Mouse (Mus musculus) kidney, postnatal 0 days (tissue): ENCODE data around the gene Bicra. TPM values are rescaled to one million over a fixed set of nuclear protein-coding genes. Genes with fewer than 3 reads are reported as not detected.

Experiments used
- ATAC-seq: fragments of 200-750 bp; cut with Nextera tagmentation; replicated peaks from 2 replicates; pipeline ENCODE4 v1.8.0; 2017; ENCODE audit warnings: low read depth, moderate number of reproducible peaks, moderate TSS enrichment, moderate library complexity; ENCODE audit not compliant: low FRiP score
- DNase-seq: peaks from one replicate; pipeline ENCODE4 v3.0.0-alpha.2; 2016; ENCODE audit warnings: low spot score
- H3K27ac ChIP-seq: fragments of 300-500 bp; sonication (generic); 2 replicates; pipeline ENCODE4 v1.5.1; 2014; ENCODE audit warnings: mild to moderate bottlenecking
- H3K27me3 ChIP-seq: fragments of 300-500 bp; sonication (generic); 2 replicates; pipeline ENCODE4 v1.6.1; 2014; ENCODE audit warnings: low read length, mixed read lengths; ENCODE audit not compliant: insufficient read depth
- H3K36me3 ChIP-seq: fragments of 300-500 bp; sonication (generic); 2 replicates; pipeline ENCODE4 v1.6.1; 2014; ENCODE audit warnings: low read length, mixed read lengths; ENCODE audit not compliant: insufficient read depth
- H3K4me1 ChIP-seq: fragments of 300-500 bp; sonication (generic); replicated peaks from 2 replicates; pipeline ENCODE4 v1.6.1; 2014; ENCODE audit warnings: antibody characterized with exemption, low read length, mixed read lengths; ENCODE audit not compliant: insufficient read depth
- H3K4me2 ChIP-seq: fragments of 300-500 bp; sonication (generic); 2 replicates; pipeline ENCODE4 v1.6.1; 2014; ENCODE audit warnings: mild to moderate bottlenecking, low read length, moderate library complexity, mixed read lengths
- H3K4me3 ChIP-seq: fragments of 300-500 bp; sonication (generic); replicated peaks from 2 replicates; pipeline ENCODE4 v1.5.1; 2014; ENCODE audit warnings: low read depth, low read length
- H3K9ac ChIP-seq: fragments of 300-500 bp; sonication (generic); 2 replicates; pipeline ENCODE4 v1.6.1; 2014; ENCODE audit warnings: low read depth, low read length
- H3K9me3 ChIP-seq: fragments of 300-500 bp; sonication (generic); replicated peaks from 2 replicates; pipeline ENCODE4 v1.6.1; 2016; ENCODE audit warnings: low read length, inconsistent platforms, mixed read lengths
- CTCF ChIP-seq: IDR thresholded peaks from 2 replicates; pipeline ENCODE4 v1.5.1; 2016; ENCODE audit warnings: antibody characterized with exemption, low read depth, mild to moderate bottlenecking, moderate library complexity
- WGBS: fragments of 180-500 bp; shearing (Covaris S2); extraction: QIAGEN DNeasy Blood & Tissue Kit; methylation state at CpG from one replicate; pipeline ENCODE4 v1.1.7; 2014; 5-methylcytosine and 5-hydroxymethylcytosine counted together
- polyA plus RNA-seq: library from polyadenylated mRNA; unstranded; fragments of >200 nt; fragmentation: Nextera tagmentation; extraction: Ambion mirVana; gene quantifications from 2 replicates; pipeline ENCODE4 v1.2.1, GENCODE M21; 2015

Gene Bicra
- polyA plus RNA-seq, 1 experiment from 2014 or later: 3.3 TPM

GRCm38 (mm10) chr7:15969674-15970073 is 78.0 kb downstream of the Bicra start:
- Histone ChIP-seq H3K4me1 (no peaks in the 10 kb centered on the region), H3K36me3 (peaks cover 30% of the 10 kb centered on the region), H3K9ac (no peak overlapping the region), H3K27me3 (no peaks in the 10 kb centered on the region), H3K27ac (no peak overlapping the region), H3K4me2 (no peak overlapping the region), H3K4me3 (no peak overlapping the region), H3K9me3 (no peaks in the 10 kb centered on the region)
- peak; percentile 51 for TF ChIP-seq CTCF
- 87% methylated on average over 3 of the region's 3 CpGs for WGBS
- no peak for ATAC-seq
- no peak for DNase-seq

DNA sequence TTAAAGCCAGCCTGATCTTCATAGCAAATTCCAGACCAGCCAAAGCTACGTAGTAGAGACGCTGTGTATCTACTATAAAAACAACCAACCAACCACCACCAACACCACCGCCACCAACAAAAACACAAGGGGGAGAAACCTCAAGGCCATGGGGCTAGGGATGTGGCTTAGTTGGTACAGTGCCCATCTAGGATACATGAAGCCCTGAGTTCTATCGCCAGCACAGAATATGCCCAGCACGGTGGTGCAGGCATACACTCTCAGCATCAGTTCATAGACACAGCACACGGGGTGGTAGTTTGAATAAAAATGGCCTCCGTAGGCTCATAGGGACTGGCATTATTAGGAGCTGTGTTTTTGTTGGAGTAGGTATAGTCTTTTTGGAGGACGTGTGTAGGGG is 79.4 kb downstream of the Bicra start:
- ATAC-seq (no peak), DNase-seq (no peak)
- H3K4me2 ChIP-seq: no peak overlapping the region
- H3K9ac ChIP-seq: no peak overlapping the region
- no peaks in the 10 kb centered on the region for H3K4me1 ChIP-seq
- peaks cover 20% of the 10 kb centered on the region for H3K36me3 ChIP-seq
- no peak for TF ChIP-seq CTCF
- WGBS: 84% methylated on average over 8 of the region's 8 CpGs
- no peaks in the 10 kb centered on the region for H3K9me3 ChIP-seq
- no peaks in the 10 kb centered on the region for H3K27me3 ChIP-seq
- H3K27ac ChIP-seq: no peak overlapping the region
- no peak overlapping the region for H3K4me3 ChIP-seq

- TF ChIP-seq CTCF: peak; percentile 93
- H3K9me3 ChIP-seq: no peaks in the 10 kb centered on the region
- no peaks in the 10 kb centered on the region for H3K4me1 ChIP-seq
- 1% methylated on average over 19 of the region's 22 CpGs for WGBS
- peak within 1 kb of the TSS; percentile 46 for H3K9ac ChIP-seq
- peak within 1 kb of the TSS; percentile 47 for H3K4me3 ChIP-seq
- ATAC-seq: peak; percentile 79
- peaks cover 11% of the 10 kb centered on the region for H3K36me3 ChIP-seq
- peak within 1 kb of the TSS; percentile 62 for H3K4me2 ChIP-seq
- H3K27me3 ChIP-seq: no peaks in the 10 kb centered on the region
- DNase-seq: peak; percentile 88
- no peak within 1 kb of the TSS for H3K27ac ChIP-seq
Measured at GRCm38 (mm10) chr7:15967312-15967711, 80.4 kb downstream of the Bicra start, which contains the start of gene Ehd2. TSS of gene Ehd2 (minus strand) at chr7:15967567.

DNA sequence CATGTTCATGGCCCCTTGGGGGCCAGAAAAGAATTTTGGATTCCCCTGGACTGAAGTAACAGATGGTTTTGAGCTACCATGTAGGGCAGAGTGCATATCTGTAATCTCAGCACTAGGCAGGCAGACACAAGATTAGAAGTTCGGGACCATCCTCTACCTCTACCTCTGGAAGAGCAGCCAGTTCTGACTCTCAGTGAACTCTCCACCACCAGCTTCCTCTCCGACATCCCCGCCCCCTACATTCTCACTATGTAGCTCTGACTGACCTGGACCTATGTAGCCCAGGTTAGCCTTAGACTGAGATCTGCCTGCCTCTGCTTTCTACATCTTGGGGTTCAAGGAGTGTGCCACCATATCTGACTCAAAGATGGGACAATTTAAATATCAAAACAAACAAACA is 81.2 kb downstream of the Bicra start:
- Histone ChIP-seq H3K27ac (no peak overlapping the region), H3K4me1 (no peaks in the 10 kb centered on the region; the same call in 1 of the 2 replicates), H3K4me3 (peak overlapping the region; percentile 47), H3K9me3 (no peaks in the 10 kb centered on the region), H3K9ac (peak overlapping the region; percentile 46; the same call in 1 of the 2 replicates), H3K4me2 (peak overlapping the region; percentile 62), H3K27me3 (no peaks in the 10 kb centered on the region), H3K36me3 (peaks cover 3% of the 10 kb centered on the region; the same call in 1 of the 2 replicates)
- DNase-seq: no peak
- TF ChIP-seq CTCF: no peak
- WGBS: 71% methylated on average over 3 of the region's 3 CpGs
- no peak for ATAC-seq

- Histone ChIP-seq H3K4me2 (peak overlapping the region; percentile 11; the same call in 1 of the 2 replicates), H3K4me3 (no peak overlapping the region), H3K36me3 (no peaks in the 10 kb centered on the region), H3K9me3 (no peaks in the 10 kb centered on the region), H3K27ac (no peak overlapping the region), H3K4me1 (no peaks in the 10 kb centered on the region; the same call in 1 of the 2 replicates), H3K9ac (no peak overlapping the region), H3K27me3 (no peaks in the 10 kb centered on the region)
- TF ChIP-seq CTCF: no peak
- ATAC-seq (no peak), DNase-seq (no peak)
- WGBS: 76% methylated on average over 31 of the region's 32 CpGs
Measured at GRCm38 (mm10) chr7:15963798-15964652, 83.7 kb downstream of the Bicra start.

DNA sequence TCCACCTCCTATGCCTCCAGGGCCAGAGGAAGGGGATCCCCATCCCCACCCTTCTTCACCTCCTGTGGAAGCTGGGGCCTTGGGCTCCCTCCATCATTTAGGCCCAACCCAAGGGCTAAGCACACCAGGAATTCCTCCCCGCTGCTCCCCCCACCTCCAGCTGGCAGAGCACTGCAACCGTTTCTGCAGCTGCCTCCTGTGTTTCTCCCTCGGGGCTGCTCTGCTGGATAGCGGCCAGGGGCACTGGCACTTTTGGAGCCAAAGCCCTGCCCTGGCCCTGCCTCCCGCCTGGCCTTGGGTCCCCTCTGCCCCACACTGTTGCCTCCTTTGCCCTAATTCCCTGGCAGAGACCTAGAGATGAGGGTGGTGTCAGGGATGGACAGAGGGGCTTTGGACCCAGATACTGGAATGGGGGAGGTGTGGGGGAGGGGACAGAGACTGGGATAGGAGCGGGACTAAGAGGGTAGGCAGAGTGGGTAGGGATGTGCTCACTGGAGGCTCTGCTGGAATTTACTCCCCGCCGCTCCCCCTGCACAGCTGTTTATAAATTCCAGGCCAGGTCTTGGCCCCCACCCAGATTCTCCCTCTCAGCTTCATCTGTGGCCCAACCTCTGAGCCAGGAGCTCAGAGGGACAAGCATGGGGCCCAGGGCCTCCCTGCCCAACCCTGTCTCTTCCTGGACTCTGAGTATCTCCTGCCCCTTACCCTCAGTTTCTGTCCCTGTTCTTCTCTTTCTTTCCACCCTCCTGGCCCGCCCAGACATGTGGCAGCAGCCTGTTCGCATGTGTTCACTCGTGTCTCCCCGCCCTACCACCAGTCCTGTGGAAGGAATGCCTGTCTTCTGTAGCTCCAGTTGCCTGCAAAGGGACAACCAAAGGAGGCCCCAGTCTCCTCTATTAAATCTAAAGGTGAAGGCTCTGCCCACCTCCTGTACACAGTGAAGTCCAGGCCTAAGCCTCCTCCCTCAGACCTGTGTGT is 85.1 kb downstream of the Bicra start:
- no peaks in the 10 kb centered on the region for H3K9me3 ChIP-seq
- no peaks in the 10 kb centered on the region for H3K36me3 ChIP-seq
- H3K4me2 ChIP-seq: peak overlapping the region; percentile 19
- H3K9ac ChIP-seq: no peak overlapping the region; the same call in 1 of the 2 replicates
- H3K27me3 ChIP-seq: no peaks in the 10 kb centered on the region
- H3K4me3 ChIP-seq: no peak overlapping the region
- H3K27ac ChIP-seq: peak overlapping the region; percentile 74
- H3K4me1 ChIP-seq: no peaks in the 10 kb centered on the region; the same call in 1 of the 2 replicates
- no peak for TF ChIP-seq CTCF
- WGBS: 31% methylated on average over 12 of the region's 12 CpGs
- DNase-seq (peak; percentile 82), ATAC-seq (peak; percentile 26)
